Mouse (Mus musculus): ENCODE data around the gene Chd6.

- TF ChIP-seq GATA1 (IDR thresholded peaks at IDR 0.05; ENCODE audit: low read length) (no peak), TAL1 (IDR thresholded peaks at IDR 0.05; ENCODE audit: low read length) (no peak)
These were observed 32.6 kb downstream of the Chd6 start for GRCm38 (mm10) chr2:161076262-161076661.

Data from erythroblast, embryonic 14.5 days (primary cell).